15 mouse cellular contexts compared by ENCODE assay signal in genomic region chr17:30285641-30286040, GRCm38 (mm10).
"Had no signal": no experiment of that assay in that cellular context is flagged by ENCODE, and none has a peak within 500 bp of the region (broad histone marks: within the 10 kb centered on the region; RNA-seq: fewer than 3 reads in every experiment).

No protein-coding gene starts in this region.

- H3K36me3 ChIP-seq: limb, embryonic 10.5 days; liver, embryonic 15.5 days; neural tube, embryonic 12.5 days had no signal

- H3K4me2 ChIP-seq: liver, embryonic 11.5 days; liver, embryonic 15.5 days; lung, embryonic 14.5 days; neural tube, embryonic 12.5 days had no signal

- DNase-seq: kidney, adult 18-20 months; kidney, postnatal 10 days; kidney, postnatal 4 days; lung, embryonic 14.5 days; lung, postnatal 10 days; lung, postnatal 4 days; thymus, postnatal 4 days had no signal

- H3K9ac ChIP-seq: liver, embryonic 15.5 days; lung, embryonic 14.5 days; neural tube, embryonic 12.5 days had no signal

- H3K27me3 ChIP-seq: liver, embryonic 15.5 days; neural tube, embryonic 12.5 days had no signal

- H3K4me3 ChIP-seq: layer of hippocampus, adult 2 months; left cerebral cortex, adult 2 months; limb, embryonic 10.5 days; liver, embryonic 15.5 days; myocyte; neural tube, embryonic 12.5 days had no signal

- H3K27ac ChIP-seq: layer of hippocampus, adult 2 months; left cerebral cortex, adult 2 months; limb, embryonic 10.5 days; liver, embryonic 15.5 days; neural tube, embryonic 12.5 days; stomach, postnatal 0 days had no signal

- H3K9me3 ChIP-seq: limb, embryonic 10.5 days; liver, embryonic 15.5 days; neural tube, embryonic 12.5 days had no signal
